Mouse (Mus musculus): ENCODE measurements around the gene Pdpk1. TPM values are rescaled to one million over a fixed set of nuclear protein-coding genes. Genes with fewer than 3 reads are reported as not detected.

Pdpk1 gene
- total RNA-seq, 1 experiment from 2014 or later: 52.0 TPM

GRCm38 (mm10) chr17:24036954-24037353 is 113.8 kb downstream of the Pdpk1 start:
- DNase-seq: peak; percentile 26

DNA sequence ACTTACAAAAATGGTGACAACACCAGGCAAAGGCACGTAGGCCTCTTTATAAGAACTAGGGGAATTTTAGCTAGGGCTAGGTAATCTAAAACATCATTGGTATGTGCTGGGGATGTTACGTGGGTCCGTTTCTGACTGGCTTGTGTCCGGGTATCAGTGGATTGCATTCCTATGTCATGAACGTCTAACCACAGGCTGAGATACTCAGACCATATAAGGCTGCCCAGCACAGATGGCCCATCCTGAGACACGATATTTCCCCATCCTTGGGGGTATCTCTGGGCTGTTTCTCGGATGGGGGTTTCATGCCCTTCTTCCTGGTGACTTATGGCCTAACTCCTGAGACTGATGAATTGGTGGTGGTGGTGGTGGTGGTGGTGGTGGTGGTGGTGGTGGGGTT is 115.6 kb downstream of the Pdpk1 start:
- DNase-seq: no peak

DNA sequence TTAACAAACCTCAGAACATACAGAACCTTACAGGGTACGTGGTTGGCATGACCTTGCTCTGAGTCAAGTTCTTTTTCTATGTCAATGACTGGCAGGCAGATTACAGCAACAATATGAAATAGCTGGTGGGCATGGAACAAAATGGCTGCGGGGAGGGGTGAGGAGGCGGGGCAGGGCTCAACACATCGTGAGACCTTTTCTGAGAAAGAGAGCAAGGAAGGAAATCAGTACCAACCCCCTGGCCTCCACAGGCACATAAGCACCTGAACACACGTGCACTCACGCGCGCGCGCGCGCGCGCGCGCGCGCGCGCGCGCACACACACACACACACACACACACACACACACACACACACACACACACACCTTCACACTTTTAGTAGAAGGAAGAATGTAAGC is 120.2 kb downstream of the Pdpk1 start:
- DNase-seq: no peak

DNA sequence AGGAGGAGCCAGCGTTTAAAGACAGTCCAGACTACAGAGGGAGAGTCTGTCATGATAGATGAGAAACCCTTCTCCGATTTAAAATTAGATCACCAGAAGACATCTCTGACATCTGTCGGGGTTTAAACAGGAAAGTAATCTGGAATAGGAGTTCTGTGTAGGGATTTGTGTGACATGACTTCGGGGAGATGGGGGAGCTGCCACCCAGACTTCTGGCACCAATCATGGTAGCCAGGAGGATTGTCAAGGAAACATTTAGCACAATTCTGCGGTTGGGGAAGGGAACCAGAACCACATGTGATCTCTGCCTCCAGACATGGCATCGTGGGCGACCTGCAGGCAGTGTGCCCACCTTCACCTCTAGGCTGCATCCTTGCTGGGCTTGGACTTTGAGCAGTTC is 121.2 kb downstream of the Pdpk1 start:
- DNase-seq: no peak

Other genes starting within 250 kb of the Pdpk1 start
- gene Dcpp3, start 233.5 kb downstream of the Pdpk1 start, total RNA-seq (2021): not detected in 2 replicates
- not detected in 2 replicates for gene Sbp, start 209.3 kb downstream of the Pdpk1 start, total RNA-seq (2021)
- not detected in 2 replicates for gene Sbpl, start 195.7 kb downstream of the Pdpk1 start, total RNA-seq (2021)
- gene Prss30, start 170.4 kb downstream of the Pdpk1 start, total RNA-seq (2021): 0.36 TPM in 1 of 2 replicates, not detected in the other
- gene Prss22, start 152.8 kb downstream of the Pdpk1 start, total RNA-seq (2021): not detected in 2 replicates
- gene Prss27, start 112.8 kb downstream of the Pdpk1 start, total RNA-seq (2021): 0.43 TPM in 1 of 2 replicates, not detected in the other
- 15.4 and 17.2 TPM in 2 replicates for gene Kctd5, start 77.4 kb downstream of the Pdpk1 start, total RNA-seq (2021)
- 38.1 and 45.6 TPM in 2 replicates for gene Amdhd2, start 12.8 kb upstream of the Pdpk1 start, total RNA-seq (2021)
- gene Atp6v0c, start 18.8 kb upstream of the Pdpk1 start, total RNA-seq (2021): 412 and 427 TPM in 2 replicates
- gene Tbc1d24, start 54.6 kb upstream of the Pdpk1 start, total RNA-seq (2021): 13.8 and 22.4 TPM in 2 replicates
- gene Ntn3, start 58.6 kb upstream of the Pdpk1 start, total RNA-seq (2021): 2.0 and 2.5 TPM in 2 replicates
- gene Tedc2, start 69.9 kb upstream of the Pdpk1 start, total RNA-seq (2021): 8.9 and 10.1 TPM in 2 replicates
- gene Ccnf, start 100.6 kb upstream of the Pdpk1 start, total RNA-seq (2021): 8.3 and 9.6 TPM in 2 replicates
- gene Abca17, start 200.1 kb upstream of the Pdpk1 start, total RNA-seq (2021): 0.12 TPM in 1 of 2 replicates, not detected in the other
- gene Abca3, start 201.0 kb upstream of the Pdpk1 start, total RNA-seq (2021): 23.8 and 28.1 TPM in 2 replicates